Mouse (Mus musculus) heart, adult 2 months (tissue): ENCODE data around the gene Epn1.

Source experiments
- CTCF ChIP-seq: fragments of 200-600 bp; IDR thresholded peaks from 2 replicates; pipeline ENCODE4 v1.8.1; 2022; ENCODE audit warnings: antibody characterized with exemption, mild to moderate bottlenecking, moderate library complexity
- EP300 ChIP-seq: fragments of 200-500 bp; IDR thresholded peaks from 2 replicates; pipeline ENCODE4 v1.6.1; 2011; ENCODE audit warnings: low read depth, low read length, control low read depth; ENCODE audit not compliant: insufficient read depth
- POLR2A ChIP-seq: fragments of 200-500 bp; IDR thresholded peaks from 2 replicates; pipeline ENCODE4 v1.6.1; 2011; ENCODE audit warnings: mild to moderate bottlenecking, low read depth, low read length, control low read depth; ENCODE audit not compliant: insufficient read depth

DNA sequence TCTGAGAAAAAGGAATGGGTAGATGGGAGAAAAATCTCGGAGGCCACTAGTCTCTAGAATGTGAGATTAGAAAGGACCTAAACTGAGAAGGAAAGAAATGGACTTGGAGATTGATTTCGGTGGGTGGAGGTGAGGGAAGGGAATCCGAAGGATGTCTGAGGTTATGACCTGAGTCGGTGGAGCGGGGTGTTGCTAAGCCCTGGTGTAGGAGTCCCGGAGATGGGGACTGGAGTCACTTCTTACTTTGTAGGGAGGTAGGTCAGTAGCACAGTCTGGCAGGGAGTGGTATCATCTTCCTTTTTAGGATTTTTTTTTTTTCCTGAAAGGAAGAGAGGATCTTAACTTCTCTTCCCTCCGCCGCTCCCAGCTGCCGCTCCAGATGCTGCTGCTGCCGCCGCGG is 27.6 kb upstream of the Epn1 start:
- TF ChIP-seq CTCF: no peak
- TF ChIP-seq POLR2A: no peak
- no peak for TF ChIP-seq EP300
